Mouse (Mus musculus): ENCODE measurements at regions not wholly inside any gene's neighbourhood (a gene's known extent, or its start where the extent isn't known, plus 50 kb on each side); places are given as distances from the start of the nearest gene placed in this dataset.
A peak's percentile ranks its signal among the peaks of the same experiment; 100 is the strongest.

- no peaks in the 10 kb centered on the region for H3K4me1 ChIP-seq (ENCODE audit: insufficient read depth, low read length)
- no peaks in the 10 kb centered on the region for H3K27me3 ChIP-seq (ENCODE audit: insufficient read depth, low read length)
- H3K9ac ChIP-seq (replicated peaks; ENCODE audit: low read length, poor library complexity, severe bottlenecking): no peak overlapping the region
- TF ChIP-seq CTCF (IDR thresholded peaks at IDR 0.05): no peak
- H3K4me3 ChIP-seq (ENCODE audit: low read depth, low read length): no peak overlapping the region
- 96% methylated on average over 1 of the region's 1 CpGs for WGBS
- peaks cover 7% of the 10 kb centered on the region; the same call in 1 of the 2 replicates for H3K36me3 ChIP-seq (ENCODE audit: insufficient read depth, low read length)
- no peak for DNase-seq (ENCODE audit: low spot score)
- no peak overlapping the region for H3K27ac ChIP-seq (ENCODE audit: low read depth, low read length)
- ATAC-seq (ENCODE audit: low FRiP score): no peak
- no peak overlapping the region for H3K4me2 ChIP-seq (ENCODE audit: low read depth, low read length, poor library complexity, severe bottlenecking)
- H3K9me3 ChIP-seq (ENCODE audit: low read length): no peaks in the 10 kb centered on the region
Measured at GRCm38 (mm10) chr12:25164724-25165123, 67.8 kb upstream of the Id2 start.

- Histone ChIP-seq H3K4me2 (ENCODE audit: low read depth, low read length, poor library complexity, severe bottlenecking) (no peak overlapping the region), H3K4me1 (ENCODE audit: insufficient read depth, low read length) (no peaks in the 10 kb centered on the region), H3K9ac (replicated peaks; ENCODE audit: low read length, poor library complexity, severe bottlenecking) (no peak overlapping the region), H3K9me3 (ENCODE audit: low read length) (no peaks in the 10 kb centered on the region), H3K4me3 (ENCODE audit: low read depth, low read length) (no peak overlapping the region), H3K36me3 (ENCODE audit: insufficient read depth, low read length) (no peaks in the 10 kb centered on the region), H3K27ac (ENCODE audit: low read depth, low read length) (no peak overlapping the region), H3K27me3 (ENCODE audit: insufficient read depth, low read length) (no peaks in the 10 kb centered on the region)
- 38% methylated on average over 6 of the region's 6 CpGs for WGBS
- DNase-seq (ENCODE audit: low spot score) (no peak), ATAC-seq (ENCODE audit: low FRiP score) (no peak)
- TF ChIP-seq CTCF (IDR thresholded peaks at IDR 0.05): no peak
Measured at GRCm38 (mm10) chr12:25163541-25163940, 66.6 kb upstream of the Id2 start.

- TF ChIP-seq CTCF (IDR thresholded peaks at IDR 0.05): no peak
- Histone ChIP-seq H3K9ac (replicated peaks; ENCODE audit: low read length, poor library complexity, severe bottlenecking) (no peak overlapping the region), H3K4me2 (ENCODE audit: low read depth, low read length, poor library complexity, severe bottlenecking) (no peak overlapping the region), H3K4me3 (ENCODE audit: low read depth, low read length) (no peak overlapping the region), H3K27ac (ENCODE audit: low read depth, low read length) (no peak overlapping the region), H3K27me3 (ENCODE audit: insufficient read depth, low read length) (no peaks in the 10 kb centered on the region), H3K9me3 (ENCODE audit: low read length) (no peaks in the 10 kb centered on the region), H3K36me3 (ENCODE audit: insufficient read depth, low read length) (no peaks in the 10 kb centered on the region), H3K4me1 (ENCODE audit: insufficient read depth, low read length) (no peaks in the 10 kb centered on the region)
- no peak for DNase-seq (ENCODE audit: low spot score)
- ATAC-seq (ENCODE audit: low FRiP score): no peak
- WGBS: 82% methylated on average over 6 of the region's 6 CpGs
Measured at GRCm38 (mm10) chr12:25162843-25163242, 65.9 kb upstream of the Id2 start.

GRCm38 (mm10) chr12:25161939-25162338, 65.0 kb upstream of the Id2 start:
- Histone ChIP-seq H3K4me2 (ENCODE audit: low read depth, low read length, poor library complexity, severe bottlenecking) (no peak overlapping the region), H3K27ac (ENCODE audit: low read depth, low read length) (no peak overlapping the region), H3K4me3 (ENCODE audit: low read depth, low read length) (no peak overlapping the region), H3K9ac (replicated peaks; ENCODE audit: low read length, poor library complexity, severe bottlenecking) (no peak overlapping the region), H3K9me3 (ENCODE audit: low read length) (no peaks in the 10 kb centered on the region), H3K4me1 (ENCODE audit: insufficient read depth, low read length) (no peaks in the 10 kb centered on the region), H3K36me3 (ENCODE audit: insufficient read depth, low read length) (no peaks in the 10 kb centered on the region), H3K27me3 (ENCODE audit: insufficient read depth, low read length) (no peaks in the 10 kb centered on the region)
- WGBS: 84% methylated on average over 6 of the region's 6 CpGs
- no peak for TF ChIP-seq CTCF (IDR thresholded peaks at IDR 0.05)
- no peak for ATAC-seq (ENCODE audit: low FRiP score)
- DNase-seq (ENCODE audit: low spot score): no peak

- TF ChIP-seq CTCF (IDR thresholded peaks at IDR 0.05): peak; percentile 35; the same call in 1 of the 2 replicates
- Histone ChIP-seq H3K4me1 (ENCODE audit: insufficient read depth, low read length) (no peaks in the 10 kb centered on the region), H3K4me2 (ENCODE audit: low read depth, low read length, poor library complexity, severe bottlenecking) (no peak overlapping the region), H3K4me3 (ENCODE audit: low read depth, low read length) (no peak overlapping the region), H3K9ac (replicated peaks; ENCODE audit: low read length, poor library complexity, severe bottlenecking) (no peak overlapping the region), H3K36me3 (ENCODE audit: insufficient read depth, low read length) (no peaks in the 10 kb centered on the region), H3K27me3 (ENCODE audit: insufficient read depth, low read length) (no peaks in the 10 kb centered on the region), H3K27ac (ENCODE audit: low read depth, low read length) (no peak overlapping the region), H3K9me3 (ENCODE audit: low read length) (no peaks in the 10 kb centered on the region)
- DNase-seq (ENCODE audit: low spot score): peak; percentile 41
- WGBS: 57% methylated on average over 15 of the region's 15 CpGs
- no peak; the same call in 1 of the 2 replicates for ATAC-seq (ENCODE audit: low FRiP score)
Measured at GRCm38 (mm10) chr12:25160990-25161843, 64.3 kb upstream of the Id2 start.

GRCm38 (mm10) chr12:25159091-25159490, 62.2 kb upstream of the Id2 start:
- no peaks in the 10 kb centered on the region for H3K36me3 ChIP-seq (ENCODE audit: insufficient read depth, low read length)
- no peak overlapping the region for H3K9ac ChIP-seq (replicated peaks; ENCODE audit: low read length, poor library complexity, severe bottlenecking)
- H3K4me2 ChIP-seq (ENCODE audit: low read depth, low read length, poor library complexity, severe bottlenecking): no peak overlapping the region
- no peak overlapping the region for H3K27ac ChIP-seq (ENCODE audit: low read depth, low read length)
- H3K4me3 ChIP-seq (ENCODE audit: low read depth, low read length): no peak overlapping the region
- H3K27me3 ChIP-seq (ENCODE audit: insufficient read depth, low read length): no peaks in the 10 kb centered on the region
- 93% methylated on average over 6 of the region's 6 CpGs for WGBS
- no peak for TF ChIP-seq CTCF (IDR thresholded peaks at IDR 0.05)
- DNase-seq (ENCODE audit: low spot score) (no peak), ATAC-seq (ENCODE audit: low FRiP score) (no peak)
- H3K9me3 ChIP-seq (ENCODE audit: low read length): no peaks in the 10 kb centered on the region
- no peaks in the 10 kb centered on the region for H3K4me1 ChIP-seq (ENCODE audit: insufficient read depth, low read length)

All from midbrain, postnatal 0 days (tissue).